Mouse (Mus musculus): ENCODE measurements around the gene Cd93. TPM values are rescaled to one million over a fixed set of nuclear protein-coding genes. Genes with fewer than 3 reads are reported as not detected.
A peak's percentile ranks its signal among the peaks of the same experiment; 100 is the strongest.

Gene Cd93
- polyA plus RNA-seq, 1 experiment: not detected

- Histone ChIP-seq H3K4me1 (ENCODE audit: control insufficient read depth, insufficient read depth, low read length) (peaks cover 15% of the 10 kb centered on the region), H3K4me3 (ENCODE audit: insufficient read depth, low read depth, low read length) (no peak overlapping the region), H3K27ac (ENCODE audit: insufficient read depth, low read depth, low read length) (no peak overlapping the region)
- TF ChIP-seq POLR2A (IDR thresholded peaks at IDR 0.05; ENCODE audit: insufficient read depth, low read depth, low read length) (no peak), CTCF (IDR thresholded peaks at IDR 0.05; ENCODE audit: insufficient read depth, low read depth, low read length) (no peak)
- WGBS: 84% methylated on average over 5 of the region's 5 CpGs
Observed at GRCm38 (mm10) chr2:148398901-148399685, 44.3 kb downstream of the Cd93 start.

DNA sequence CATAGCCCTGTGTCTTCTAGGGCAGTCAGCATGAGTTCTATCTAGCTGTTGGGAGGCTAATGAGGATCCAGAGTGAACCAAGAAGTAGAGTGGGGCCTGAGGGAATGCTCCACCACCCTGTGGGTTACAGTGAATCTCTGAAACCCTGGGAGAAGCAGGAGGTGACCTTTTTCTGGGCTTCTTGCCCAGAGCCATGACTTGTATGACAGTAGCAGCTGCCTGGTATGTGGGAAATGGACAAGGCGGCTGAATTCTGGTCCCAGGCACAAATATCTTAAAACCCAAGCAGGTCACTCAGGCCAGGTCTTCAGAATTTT is 45.6 kb downstream of the Cd93 start:
- WGBS: 70% methylated on average over 1 of the region's 1 CpGs
- Histone ChIP-seq H3K27ac (ENCODE audit: insufficient read depth, low read depth, low read length) (peak overlapping the region; percentile 67; the same call in 1 of the 2 replicates), H3K4me3 (ENCODE audit: insufficient read depth, low read depth, low read length) (peak overlapping the region; percentile 21), H3K4me1 (ENCODE audit: control insufficient read depth, insufficient read depth, low read length) (peaks cover 15% of the 10 kb centered on the region)
- TF ChIP-seq CTCF (IDR thresholded peaks at IDR 0.05; ENCODE audit: insufficient read depth, low read depth, low read length): no peak
- no peak for TF ChIP-seq POLR2A (IDR thresholded peaks at IDR 0.05; ENCODE audit: insufficient read depth, low read depth, low read length)

- no peak for TF ChIP-seq CTCF (IDR thresholded peaks at IDR 0.05; ENCODE audit: insufficient read depth, low read depth, low read length)
- no peak for TF ChIP-seq POLR2A (IDR thresholded peaks at IDR 0.05; ENCODE audit: insufficient read depth, low read depth, low read length)
- Histone ChIP-seq H3K4me1 (ENCODE audit: control insufficient read depth, insufficient read depth, low read length) (peaks cover 15% of the 10 kb centered on the region), H3K27ac (ENCODE audit: insufficient read depth, low read depth, low read length) (peak overlapping the region; percentile 67), H3K4me3 (ENCODE audit: insufficient read depth, low read depth, low read length) (peak overlapping the region; percentile 53)
- 44% methylated on average over 11 of the region's 11 CpGs for WGBS
Observed at GRCm38 (mm10) chr2:148397015-148397783, 46.2 kb downstream of the Cd93 start.

- WGBS: 64% methylated on average over 10 of the region's 10 CpGs
- Histone ChIP-seq H3K4me3 (ENCODE audit: insufficient read depth, low read depth, low read length) (peak overlapping the region; percentile 53), H3K4me1 (ENCODE audit: control insufficient read depth, insufficient read depth, low read length) (peaks cover 15% of the 10 kb centered on the region), H3K27ac (ENCODE audit: insufficient read depth, low read depth, low read length) (peak overlapping the region; percentile 15; the same call in 1 of the 2 replicates)
- TF ChIP-seq CTCF (IDR thresholded peaks at IDR 0.05; ENCODE audit: insufficient read depth, low read depth, low read length) (no peak), POLR2A (IDR thresholded peaks at IDR 0.05; ENCODE audit: insufficient read depth, low read depth, low read length) (no peak)
Observed at GRCm38 (mm10) chr2:148396209-148396608, 47.2 kb downstream of the Cd93 start.

DNA sequence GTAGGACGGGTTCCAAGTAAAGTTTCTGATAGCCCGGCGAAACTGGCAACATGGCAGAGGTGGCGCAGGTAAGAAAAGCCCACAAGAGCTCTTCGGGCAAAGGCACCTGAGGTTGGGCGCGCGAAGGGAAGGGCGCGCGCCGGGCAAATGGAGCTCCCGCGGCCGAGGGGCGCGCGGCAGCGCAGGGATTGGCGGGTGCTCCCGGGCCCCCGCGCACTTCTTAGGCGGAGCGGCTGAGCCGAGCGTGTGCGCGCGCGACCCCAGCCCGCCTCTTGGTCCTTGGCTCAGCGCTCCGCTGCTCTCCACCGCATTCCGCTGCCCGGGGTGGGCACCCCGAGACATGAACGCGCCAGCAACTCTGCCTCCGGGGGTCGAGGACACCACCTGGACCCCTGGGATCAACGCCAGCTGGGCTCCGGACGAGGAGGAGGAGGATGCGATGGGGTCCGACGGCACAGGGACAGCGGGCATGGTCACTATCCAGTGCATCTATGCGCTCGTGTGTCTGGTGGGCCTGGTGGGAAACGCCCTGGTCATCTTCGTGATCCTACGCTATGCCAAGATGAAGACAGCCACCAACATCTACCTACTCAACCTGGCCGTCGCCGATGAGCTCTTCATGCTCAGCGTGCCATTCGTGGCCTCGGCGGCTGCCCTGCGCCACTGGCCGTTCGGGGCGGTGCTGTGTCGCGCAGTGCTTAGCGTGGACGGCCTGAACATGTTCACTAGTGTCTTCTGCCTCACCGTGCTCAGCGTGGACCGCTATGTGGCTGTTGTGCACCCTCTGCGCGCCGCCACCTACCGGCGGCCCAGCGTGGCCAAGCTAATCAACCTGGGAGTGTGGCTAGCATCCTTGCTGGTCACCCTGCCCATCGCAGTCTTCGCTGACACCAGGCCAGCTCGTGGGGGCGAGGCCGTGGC is 48.0 kb downstream of the Cd93 start, which contains the start of gene Sstr4:
Sstr4 (plus strand) TSS at position 214 of the 921 bp plus-strand sequence.
- TF ChIP-seq POLR2A (IDR thresholded peaks at IDR 0.05; ENCODE audit: insufficient read depth, low read depth, low read length) (peak; percentile 44; the same call in 1 of the 2 replicates), CTCF (IDR thresholded peaks at IDR 0.05; ENCODE audit: insufficient read depth, low read depth, low read length) (peak; percentile 59; the same call in 1 of the 2 replicates)
- Histone ChIP-seq H3K4me3 (ENCODE audit: insufficient read depth, low read depth, low read length) (peak within 1 kb of the TSS; percentile 53), H3K27ac (ENCODE audit: insufficient read depth, low read depth, low read length) (peak within 1 kb of the TSS; percentile 15; the same call in 1 of the 2 replicates), H3K4me1 (ENCODE audit: control insufficient read depth, insufficient read depth, low read length) (peaks cover 15% of the 10 kb centered on the region)
- WGBS: 3% methylated on average over 81 of the region's 83 CpGs

DNA sequence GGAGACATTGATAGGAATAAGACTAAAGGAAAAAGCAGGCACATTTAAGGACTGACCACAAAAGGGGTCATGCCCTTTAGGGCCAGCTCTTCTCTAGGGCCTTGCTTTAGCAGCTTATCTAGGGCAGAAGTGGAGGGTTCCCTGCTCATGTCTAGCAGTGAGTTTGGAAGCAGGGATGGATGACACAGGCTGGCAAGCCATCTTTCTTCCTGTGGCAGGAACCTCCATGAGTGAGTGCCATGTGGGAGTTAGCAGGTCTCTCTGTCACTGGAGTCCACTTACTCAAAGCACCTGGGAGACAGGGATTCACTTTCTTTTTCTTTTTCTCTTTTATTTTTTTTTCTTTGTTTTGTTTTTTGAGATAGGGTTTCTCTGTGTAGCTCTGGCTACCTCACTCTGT is 49.5 kb downstream of the Cd93 start:
- Histone ChIP-seq H3K4me1 (ENCODE audit: control insufficient read depth, insufficient read depth, low read length) (peaks cover 16% of the 10 kb centered on the region), H3K27ac (ENCODE audit: insufficient read depth, low read depth, low read length) (no peak overlapping the region), H3K4me3 (ENCODE audit: insufficient read depth, low read depth, low read length) (no peak overlapping the region)
- TF ChIP-seq POLR2A (IDR thresholded peaks at IDR 0.05; ENCODE audit: insufficient read depth, low read depth, low read length) (no peak), CTCF (IDR thresholded peaks at IDR 0.05; ENCODE audit: insufficient read depth, low read depth, low read length) (no peak)

DNA sequence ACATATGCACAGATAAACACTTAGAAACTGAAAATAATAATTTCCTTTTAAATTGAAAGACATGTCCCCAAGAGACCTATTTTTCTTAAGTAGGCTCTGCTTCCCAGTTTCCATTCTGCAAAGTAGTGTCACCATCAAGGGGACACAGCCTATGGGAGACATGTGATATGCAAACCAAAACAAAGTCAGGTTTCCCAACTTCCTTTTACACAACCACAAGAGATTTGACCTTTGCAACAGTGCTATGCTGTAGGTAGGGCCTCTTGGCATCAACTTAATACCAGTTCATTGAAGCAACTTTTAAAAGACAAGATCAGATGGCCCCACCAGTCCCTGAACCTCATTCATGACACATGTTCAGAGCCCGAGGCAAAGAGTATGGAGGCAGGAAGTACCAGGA is 50.2 kb downstream of the Cd93 start:
- TF ChIP-seq CTCF (IDR thresholded peaks at IDR 0.05; ENCODE audit: insufficient read depth, low read depth, low read length): no peak
- no peak for TF ChIP-seq POLR2A (IDR thresholded peaks at IDR 0.05; ENCODE audit: insufficient read depth, low read depth, low read length)
- no peak overlapping the region for H3K27ac ChIP-seq (ENCODE audit: insufficient read depth, low read depth, low read length)
- H3K4me3 ChIP-seq (ENCODE audit: insufficient read depth, low read depth, low read length): no peak overlapping the region
- 86% methylated on average over 1 of the region's 1 CpGs for WGBS
- peaks cover 17% of the 10 kb centered on the region for H3K4me1 ChIP-seq (ENCODE audit: control insufficient read depth, insufficient read depth, low read length)
